18 mouse cellular contexts compared by ENCODE assay signal in genomic region chr4:98345783-98346182, GRCm38 (mm10). TPM values are rescaled to one million over a fixed set of nuclear protein-coding genes. Genes with fewer than 3 reads are reported as not detected.
DNase-seq lines count a peak whose midpoint lies in the region.
"Had no signal": no experiment of that assay in that cellular context is flagged by ENCODE, and none has a peak within 500 bp of the region (broad histone marks: within the 10 kb centered on the region; RNA-seq: fewer than 3 reads in every experiment).

No protein-coding gene starts in this region.

- DNase-seq in left cerebral cortex, postnatal 25 days (ENCODE audit: low spot score in 2 of 2), result peak; percentile 34 to 71
- DNase-seq in left cerebral cortex, postnatal 4 days, result no peak
- peak; percentile 61 for DNase-seq in frontal cortex, postnatal 36 days (ENCODE audit: low spot score in 2 of 2)
- DNase-seq in layer of hippocampus, postnatal 25 days (ENCODE audit: extremely low spot score in 1 of 2, low spot score in 1 of 2), result peak; percentile 23 to 30
- DNase-seq in telencephalon, adult 2 months (ENCODE audit: low read depth, low spot score), result peak; percentile 55
- no peak for DNase-seq in urinary bladder, adult 2 months (ENCODE audit: low spot score)
- no peak for DNase-seq in cerebellum, adult 9-11 months
- DNase-seq: cerebellum, adult 18-20 months; gastrocnemius, postnatal 36 days; heart, postnatal 10 days; kidney, adult 9 months; kidney, postnatal 4 days; liver; lung, adult 18-20 months; lung, postnatal 36 days; spleen, adult 18-20 months; thymus, adult 2 months had no signal

- intact Hi-C loops in left cerebral cortex, postnatal 25 days (cut with DNase I), result no loop called here
- intact Hi-C loops in left cerebral cortex, postnatal 4 days (cut with DNase I), result no loop called here

RNA-seq across cellular contexts. Expression of gene Tm2d1, which starts 37.3 kb away (rescaled TPM):
- total RNA-seq in left cerebral cortex, postnatal 25 days (2021), result 10 to 100 TPM; 44.7 to 45.1 TPM
- 10 to 100 TPM; 35.8 to 36.3 TPM for total RNA-seq in left cerebral cortex, postnatal 4 days (2021)
- total RNA-seq in layer of hippocampus, postnatal 25 days (2021), result 10 to 100 TPM; 39.3 to 43.9 TPM
- 47.4 and 54.6 TPM in 2 replicates for polyA plus RNA-seq in urinary bladder, adult 2 months (2012; rRNA removed)

RNA-seq across cellular contexts. Expression of gene Patj, which starts 49.8 kb away (rescaled TPM):
- total RNA-seq in left cerebral cortex, postnatal 25 days (2021), result 10 to 100 TPM; 11.0 to 15.8 TPM
- total RNA-seq in left cerebral cortex, postnatal 4 days (2021), result 1 to 10 TPM; 8.0 to 9.3 TPM
- 10 to 100 TPM in 1 of 2 experiments, 1 to 10 TPM in 1; 5.9 to 10.2 TPM for total RNA-seq in layer of hippocampus, postnatal 25 days (2021)
- polyA plus RNA-seq in urinary bladder, adult 2 months (2012; rRNA removed), result 17.6 and 18.7 TPM in 2 replicates
- polyA plus RNA-seq: erythroblast, embryonic 14.5 days had no signal

Comparison
In these comparisons a context has a peak if more than half of its experiments do, and no peak if none do; other contexts are left out.
1. DNase-seq: peak in left cerebral cortex, postnatal 25 days (2 of 2), frontal cortex, postnatal 36 days (2 of 2), layer of hippocampus, postnatal 25 days (2 of 2) and telencephalon, adult 2 months (single experiment); none in left cerebral cortex, postnatal 4 days (single experiment), urinary bladder, adult 2 months (single experiment) and cerebellum, adult 9-11 months (single experiment).